ENCODE assay signal across 9 mouse cellular contexts in genomic region chr15:77071501-77071900, GRCm38 (mm10). TPM values are rescaled to one million over a fixed set of nuclear protein-coding genes. Genes with fewer than 3 reads are reported as not detected.
DNase-seq lines count a peak whose midpoint lies in the region; ATAC-seq and TF ChIP-seq lines count a peak whose summit lies in the region.
"Had no signal": no experiment of that assay in that cellular context is flagged by ENCODE, and none has a peak within 500 bp of the region (broad histone marks: within the 10 kb centered on the region; RNA-seq: fewer than 3 reads in every experiment).

No protein-coding gene starts in this region.

- H3K27me3 ChIP-seq in heart, embryonic 11.5 days (ENCODE audit: control insufficient read depth, insufficient read depth, low read length), result no peaks in the 10 kb centered on the region
- no peaks in the 10 kb centered on the region; a peak in 1 of 4 replicates for H3K27me3 ChIP-seq in MEL (ENCODE audit: control insufficient read depth in 1 of 2, insufficient read depth in 2 of 2, low read length in 2 of 2)
- H3K27me3 ChIP-seq in forebrain, embryonic 13.5 days, result no peaks in the 10 kb centered on the region
- H3K27me3 ChIP-seq in midbrain, embryonic 11.5 days (ENCODE audit: control insufficient read depth, insufficient read depth, low read length), result no peaks in the 10 kb centered on the region

- intact Hi-C loops in gastrocnemius, postnatal 36 days (cut with DNase I), result no loop called here

- peak in 2 of 3 experiments; percentile 32 to 35; a peak in 3 of 6 replicates for TF ChIP-seq CTCF in MEL (IDR thresholded peaks at IDR 0.05 in 2 of 3, conservative IDR thresholded peaks at IDR 0.05 in 1 of 3; ENCODE audit: control insufficient read depth in 1 of 3, insufficient read depth in 1 of 3, low read depth in 2 of 3, low read length in 3 of 3, poor library complexity in 1 of 3, severe bottlenecking in 1 of 3)

- no peak overlapping the region for H3K9ac ChIP-seq in heart, embryonic 11.5 days (ENCODE audit: low read depth, low read length)
- no peak overlapping the region for H3K9ac ChIP-seq in MEL (ENCODE audit: control insufficient read depth, low read depth, low read length, poor library complexity, severe bottlenecking)
- H3K9ac ChIP-seq in forebrain, embryonic 13.5 days, result no peak overlapping the region
- H3K9ac ChIP-seq in midbrain, embryonic 11.5 days (ENCODE audit: low read length), result no peak overlapping the region

- H3K36me3 ChIP-seq in heart, embryonic 11.5 days (ENCODE audit: control insufficient read depth, insufficient read depth, low read length), result peaks cover 7% of the 10 kb centered on the region
- no peaks in the 10 kb centered on the region; a peak in 1 of 4 replicates for H3K36me3 ChIP-seq in MEL (ENCODE audit: control insufficient read depth in 1 of 2, insufficient read depth in 2 of 2, low read length in 2 of 2)
- H3K36me3 ChIP-seq in forebrain, embryonic 13.5 days (ENCODE audit: poor library complexity, severe bottlenecking), result peaks cover 11% of the 10 kb centered on the region
- no peaks in the 10 kb centered on the region for H3K36me3 ChIP-seq in midbrain, embryonic 11.5 days (ENCODE audit: control insufficient read depth, insufficient read depth, low read length)

- no peak for DNase-seq in heart, adult 8-10 months (ENCODE audit: low spot score)
- peak; percentile 63 for DNase-seq in MEL (ENCODE audit: low read depth, low spot score)
- DNase-seq in kidney, postnatal 14 days, result peak; percentile 25
- DNase-seq in midbrain, embryonic 11.5 days (ENCODE audit: low spot score, missing footprints), result peak; percentile 88
- peak; percentile 88 for DNase-seq in thymus, postnatal 14 days
- no peak for DNase-seq in gastrocnemius, postnatal 36 days

- H3K4me2 ChIP-seq in heart, embryonic 11.5 days, result peak overlapping the region; percentile 24
- peak overlapping the region; percentile 29 for H3K4me2 ChIP-seq in forebrain, embryonic 13.5 days
- H3K4me2 ChIP-seq in midbrain, embryonic 11.5 days, result no peak overlapping the region

- H3K79me2 ChIP-seq in MEL (ENCODE audit: control insufficient read depth, insufficient read depth, low read length, poor library complexity), result no peaks in the 10 kb centered on the region

- no peak for TF ChIP-seq RAD21 in MEL (IDR thresholded peaks at IDR 0.05; ENCODE audit: low read depth, low read length)

- H3K9me3 ChIP-seq in heart, embryonic 11.5 days (replicated peaks; ENCODE audit: control insufficient read depth, low read length), result no peaks in the 10 kb centered on the region
- H3K9me3 ChIP-seq in MEL (replicated peaks; ENCODE audit: insufficient read depth, low read length), result no peaks in the 10 kb centered on the region
- no peaks in the 10 kb centered on the region for H3K9me3 ChIP-seq in forebrain, embryonic 13.5 days (replicated peaks)
- H3K9me3 ChIP-seq in midbrain, embryonic 11.5 days (ENCODE audit: control insufficient read depth, low read length), result no peaks in the 10 kb centered on the region

- peak; percentile 23 to 69; a peak in 2 of 4 replicates for TF ChIP-seq EP300 in MEL (IDR thresholded peaks at IDR 0.05; ENCODE audit: low read depth in 1 of 2, low read length in 2 of 2)

- TF ChIP-seq POLR2A in MEL (IDR thresholded peaks at IDR 0.05; ENCODE audit: control insufficient read depth in 1 of 2, insufficient read depth in 1 of 2, low read depth in 1 of 2, low read length in 2 of 2, poor library complexity in 1 of 2), result no peak

- peaks cover 19% of the 10 kb centered on the region for H3K4me1 ChIP-seq in heart, embryonic 11.5 days (ENCODE audit: control insufficient read depth, insufficient read depth, low read length)
- peaks cover 0 to 9% of the 10 kb centered on the region in 2 experiments; a peak in 2 of 4 replicates for H3K4me1 ChIP-seq in MEL (ENCODE audit: control insufficient read depth in 1 of 2, insufficient read depth in 2 of 2, low read length in 2 of 2)
- peaks cover 6% of the 10 kb centered on the region for H3K4me1 ChIP-seq in forebrain, embryonic 13.5 days
- H3K4me1 ChIP-seq in midbrain, embryonic 11.5 days (ENCODE audit: control insufficient read depth, insufficient read depth, low read length), result no peaks in the 10 kb centered on the region

- H3K4me3 ChIP-seq in heart, embryonic 11.5 days (ENCODE audit: low read depth, low read length), result no peak overlapping the region
- no peak overlapping the region for H3K4me3 ChIP-seq in MEL (ENCODE audit: control insufficient read depth in 1 of 2, insufficient read depth in 1 of 2, low read depth in 2 of 2, low read length in 2 of 2)
- H3K4me3 ChIP-seq in forebrain, embryonic 13.5 days, result no peak overlapping the region
- H3K4me3 ChIP-seq in midbrain, embryonic 11.5 days (ENCODE audit: low read depth, low read length), result no peak overlapping the region

- 0 out of 2 replicates have a peak overlapping the region, but pooled peaks have one; percentile 15 for H3K27ac ChIP-seq in heart, embryonic 11.5 days (ENCODE audit: low read depth, low read length)
- H3K27ac ChIP-seq in MEL (ENCODE audit: control insufficient read depth, low read depth, low read length), result no peak overlapping the region
- peak overlapping the region; percentile 4; the same call in 1 of the 2 replicates for H3K27ac ChIP-seq in forebrain, embryonic 13.5 days
- no peak overlapping the region for H3K27ac ChIP-seq in midbrain, embryonic 11.5 days (ENCODE audit: low read depth, low read length)

- WGBS in heart, embryonic 11.5 days (ENCODE audit: insufficient replicate concordance), result 10% methylated on average over 10 of the region's 10 CpGs
- 23% methylated on average over 10 of the region's 10 CpGs for WGBS in forebrain, embryonic 13.5 days
- WGBS in midbrain, embryonic 11.5 days, result 27% methylated on average over 10 of the region's 10 CpGs

- ATAC-seq in heart, embryonic 11.5 days (replicated peaks; ENCODE audit: insufficient number of reproducible peaks, low FRiP score, low TSS enrichment), result no peak
- peak; percentile 46; the same call in 1 of the 2 replicates for ATAC-seq in forebrain, embryonic 13.5 days
- ATAC-seq in midbrain, embryonic 11.5 days (ENCODE audit: low FRiP score), result peak; percentile 50; the same call in 1 of the 2 replicates

TF ChIP-seq in MEL, 35 proteins besides CTCF, POLR2A, EP300 and RAD21:
- TF ChIP-seq TCF12 (IDR thresholded peaks at IDR 0.05; ENCODE audit: low read depth, low read length), result peak; percentile 70
- 0 out of 2 replicates have a peak, but pooled peaks have one; percentile 32 for TF ChIP-seq GATA1 (IDR thresholded peaks at IDR 0.05; ENCODE audit: low read depth, low read length)
- TF ChIP-seq SMC3 (IDR thresholded peaks at IDR 0.05; ENCODE audit: low read depth, low read length), result peak; percentile 33; the same call in 1 of the 2 replicates
- peak; percentile 22; the same call in 1 of the 2 replicates for TF ChIP-seq MAFK (IDR thresholded peaks at IDR 0.05; ENCODE audit: borderline replicate concordance, low read depth, low read length)
- TF ChIP-seq NRF1 (IDR thresholded peaks at IDR 0.05; ENCODE audit: insufficient read depth, low read depth, low read length, poor library complexity, severe bottlenecking), result no peak
- TF ChIP-seq HCFC1 (IDR thresholded peaks at IDR 0.05; ENCODE audit: low read depth, low read length), result no peak
- TF ChIP-seq ETS1 (IDR thresholded peaks at IDR 0.05; ENCODE audit: low read depth, low read length), result peak; percentile 30; the same call in 1 of the 2 replicates
- TF ChIP-seq TAL1 (IDR thresholded peaks at IDR 0.05; ENCODE audit: low read length), result peak; percentile 53
- peak; percentile 97 for TF ChIP-seq RCOR1 (IDR thresholded peaks at IDR 0.05; ENCODE audit: low read depth, low read length)

RNA-seq across cellular contexts. Expression of gene Mb, which starts 21.0 kb away (rescaled TPM):
- polyA plus RNA-seq in heart, embryonic 11.5 days (2014; fragmentation: Nextera tagmentation; extraction: Ambion mirVana), result 138 and 139 TPM in 2 replicates
- total RNA-seq in heart, adult 8-10 months (2022), result over 10,000 TPM; 20,391 to 21,800 (median 21,272) TPM
- total RNA-seq in MEL (2012; rRNA removed), result not detected in 2 replicates
- polyA plus RNA-seq in MEL (2012; ENCODE audit: insufficient read depth in 1 of 2, insufficient read length in 2 of 2, low read depth in 1 of 2, low replicate concordance in 2 of 2, missing spikeins in 1 of 2), result not detected
- polyA plus RNA-seq in forebrain, embryonic 13.5 days (2015; fragmentation: Nextera tagmentation; extraction: Ambion mirVana), result 0.33 TPM in 1 of 2 replicates, not detected in the other
- not detected in 2 replicates for polyA plus RNA-seq in midbrain, embryonic 11.5 days (2014; fragmentation: Nextera tagmentation; extraction: Ambion mirVana)
- 1,000 to 10,000 TPM; 2,788 to 3,377 TPM for total RNA-seq in gastrocnemius, postnatal 36 days (2021)
- total RNA-seq: left cerebral cortex, postnatal 10 days had no signal

RNA-seq across cellular contexts. Expression of gene Apol6, which starts 27.0 kb away (rescaled TPM):
- 0.16 and 0.52 TPM in 2 replicates for polyA plus RNA-seq in heart, embryonic 11.5 days (2014; fragmentation: Nextera tagmentation; extraction: Ambion mirVana)
- 1 to 10 TPM in 2 of 4 experiments, under 1 TPM in 2; 0.49 to 1.5 (median 1.0) TPM for total RNA-seq in heart, adult 8-10 months (2022)
- total RNA-seq in MEL (2012; rRNA removed), result not detected in 2 replicates
- polyA plus RNA-seq in MEL (2012; ENCODE audit: insufficient read depth in 1 of 2, insufficient read length in 2 of 2, low read depth in 1 of 2, low replicate concordance in 2 of 2, missing spikeins in 1 of 2), result not detected
- polyA plus RNA-seq in forebrain, embryonic 13.5 days (2015; fragmentation: Nextera tagmentation; extraction: Ambion mirVana), result not detected in 2 replicates
- polyA plus RNA-seq in midbrain, embryonic 11.5 days (2014; fragmentation: Nextera tagmentation; extraction: Ambion mirVana), result not detected in 2 replicates
- total RNA-seq in gastrocnemius, postnatal 36 days (2021), result 10 to 100 TPM; 34.5 to 38.8 TPM

Comparison
In these comparisons a context has a peak if more than half of its experiments do, and no peak if none do; other contexts are left out.
1. H3K27ac ChIP-seq: peak in heart, embryonic 11.5 days (single experiment) and forebrain, embryonic 13.5 days (single experiment); none in MEL (single experiment) and midbrain, embryonic 11.5 days (single experiment).
2. DNase-seq: peak in MEL (single experiment), kidney, postnatal 14 days (single experiment), midbrain, embryonic 11.5 days (single experiment) and thymus, postnatal 14 days (single experiment); none in heart, adult 8-10 months (single experiment) and gastrocnemius, postnatal 36 days (0 of 2).
3. RNA of gene Mb, which starts 21.0 kb away (polyA plus RNA-seq): 138 to 139 TPM in heart, embryonic 11.5 days; 0.33 TPM in forebrain, embryonic 13.5 days, not detected in MEL and not detected in midbrain, embryonic 11.5 days; every median in the first group is over 100 times any median in the second.